Mouse (Mus musculus) lung, adult 2 months (tissue): ENCODE data around the gene Otop1.

Experiments
- CTCF ChIP-seq: fragments of 200-500 bp; IDR thresholded peaks from 2 replicates; pipeline ENCODE4 v1.5.1; 2011; ENCODE audit warnings: mild to moderate bottlenecking, low read length, control low read depth; ENCODE audit not compliant: insufficient read depth
- POLR2A ChIP-seq: fragments of 200-500 bp; IDR thresholded peaks from 2 replicates; pipeline ENCODE4 v1.6.1; 2011; ENCODE audit warnings: low read depth, mild to moderate bottlenecking, control low read depth, low read length, borderline replicate concordance; ENCODE audit errors: extremely low read depth

DNA sequence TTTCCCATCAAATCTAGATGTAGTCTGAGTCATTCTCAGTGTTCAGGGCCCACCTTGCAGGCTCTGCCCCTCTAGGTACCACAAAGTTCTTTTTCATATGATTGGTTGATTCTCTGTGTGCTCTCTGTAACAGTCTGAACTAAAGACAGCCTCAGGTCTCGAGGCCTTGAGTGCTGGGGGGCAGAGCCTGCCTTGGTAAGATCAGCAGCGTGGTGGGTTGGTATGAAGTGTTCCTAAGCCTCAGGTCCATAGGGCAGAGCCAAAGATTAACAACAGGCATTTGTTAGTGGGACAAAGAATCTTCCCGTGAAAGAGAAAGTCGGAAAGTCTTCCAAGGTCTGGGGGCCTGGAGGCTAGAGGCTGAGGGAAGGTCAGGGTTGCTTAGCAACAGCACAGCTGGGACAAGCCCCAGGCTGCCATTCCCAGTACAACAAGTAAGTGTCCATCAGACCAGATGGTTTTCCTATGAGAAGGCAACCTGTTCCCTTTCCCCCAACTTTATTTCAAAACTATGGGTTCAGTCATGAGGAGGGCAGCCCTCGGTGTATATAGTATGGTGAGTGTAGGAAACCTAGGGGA, 74.7 kb downstream of the Otop1 start:
- no peak for TF ChIP-seq CTCF
- TF ChIP-seq POLR2A: no peak
